Mouse (Mus musculus): ENCODE data around the gene Pacs1.
A peak's percentile ranks its signal among the peaks of the same experiment; 100 is the strongest.
"Not testable (repeated sequence)": the region's sequence is repeated elsewhere in the genome, so short reads cannot be mapped to it uniquely, and the experiment has no call there.

The Pacs1 gene

DNA sequence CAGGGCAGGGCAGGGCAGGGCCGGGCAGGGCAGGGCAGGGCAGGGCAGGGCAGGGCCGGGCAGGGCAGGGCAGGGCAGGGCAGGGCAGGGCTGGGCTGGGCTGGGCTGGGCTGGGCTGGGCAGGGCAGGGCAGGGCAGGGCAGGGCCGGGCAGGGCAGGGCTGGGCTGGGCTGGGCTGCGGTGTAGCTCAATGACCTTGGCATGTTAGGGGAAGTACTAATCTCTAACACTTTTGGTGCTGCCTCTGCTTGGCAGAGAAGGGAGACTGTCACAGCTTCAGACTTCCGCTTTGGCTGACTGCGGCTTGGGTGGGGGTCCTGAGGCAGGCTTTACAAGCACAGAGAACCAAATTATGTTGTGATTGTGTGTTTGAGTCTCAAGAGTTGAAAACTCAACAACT lies 123.9 kb downstream of the Pacs1 start:
- not testable (repeated sequence) for DNase-seq

GRCm38 (mm10) chr19:5139640-5140039 lies 133.3 kb downstream of the Pacs1 start:
- peak; percentile 42 to 49 for DNase-seq

DNA sequence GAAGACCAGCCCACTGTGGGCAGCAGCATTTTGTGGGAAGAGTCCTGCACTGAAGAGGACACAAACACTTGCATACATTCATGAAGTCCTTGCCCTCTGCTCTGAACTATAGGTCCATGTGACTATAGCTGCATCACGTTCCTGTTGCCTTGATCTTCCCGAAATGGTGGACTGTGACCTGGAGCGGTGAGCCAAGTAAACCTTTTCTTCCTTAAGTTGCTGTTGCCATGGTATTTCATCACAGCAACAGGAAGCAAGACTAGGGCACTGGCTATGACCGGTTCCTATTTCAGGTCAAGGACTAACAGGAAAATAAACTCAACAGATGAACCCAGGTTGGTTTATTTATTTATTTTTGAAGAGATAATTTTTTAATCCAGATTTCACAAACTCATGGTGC lies 141.7 kb downstream of the Pacs1 start:
- no peak for DNase-seq

DNA sequence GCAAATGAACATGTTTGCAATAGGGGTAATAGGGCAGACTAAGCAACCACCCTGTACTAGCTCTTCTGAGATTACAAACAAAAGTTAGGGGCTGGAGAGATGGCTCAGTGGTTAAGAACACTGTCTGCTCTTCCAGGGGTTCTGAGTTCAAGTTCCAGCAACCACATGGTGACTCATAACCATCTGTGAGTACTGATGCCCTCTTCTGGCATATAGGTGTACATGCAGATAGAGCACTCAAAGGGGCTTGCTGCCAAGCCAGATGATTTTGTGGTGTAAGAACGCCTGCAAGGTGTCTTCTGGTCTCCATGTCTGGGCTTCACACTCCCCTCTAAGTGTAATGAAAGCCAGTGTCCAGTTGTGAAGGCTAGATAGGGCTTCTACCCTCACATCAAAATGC lies 143.1 kb downstream of the Pacs1 start:
- no peak for DNase-seq

DNA sequence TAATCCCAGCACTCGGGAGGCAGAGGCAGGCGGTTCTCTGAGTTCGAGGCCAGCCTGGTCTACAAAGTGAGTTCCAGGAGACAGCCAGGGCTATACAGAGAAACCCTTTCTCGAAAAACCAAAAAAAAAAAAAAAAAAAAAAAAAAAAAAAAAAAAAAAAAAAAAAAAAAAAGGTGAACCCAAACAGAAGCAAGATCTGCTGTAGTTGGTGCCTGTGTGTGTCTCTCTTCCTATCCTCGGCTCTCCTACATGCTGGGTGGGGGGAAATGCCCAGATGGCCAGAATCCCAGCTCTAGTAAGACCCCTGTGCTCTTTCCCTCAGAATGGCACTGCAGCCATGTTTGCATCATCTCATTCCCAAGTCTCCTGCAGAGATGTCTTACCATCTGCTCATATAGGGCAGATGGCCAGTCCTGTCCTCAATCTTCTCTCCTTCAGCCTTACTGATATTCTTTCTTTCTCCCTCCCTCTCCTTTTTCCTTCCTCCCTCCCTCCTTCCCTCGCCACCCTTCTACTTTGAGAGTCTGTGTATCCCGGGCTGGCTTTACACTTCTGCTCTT lies 148.8 kb downstream of the Pacs1 start:
- DNase-seq, result no peak

DNA sequence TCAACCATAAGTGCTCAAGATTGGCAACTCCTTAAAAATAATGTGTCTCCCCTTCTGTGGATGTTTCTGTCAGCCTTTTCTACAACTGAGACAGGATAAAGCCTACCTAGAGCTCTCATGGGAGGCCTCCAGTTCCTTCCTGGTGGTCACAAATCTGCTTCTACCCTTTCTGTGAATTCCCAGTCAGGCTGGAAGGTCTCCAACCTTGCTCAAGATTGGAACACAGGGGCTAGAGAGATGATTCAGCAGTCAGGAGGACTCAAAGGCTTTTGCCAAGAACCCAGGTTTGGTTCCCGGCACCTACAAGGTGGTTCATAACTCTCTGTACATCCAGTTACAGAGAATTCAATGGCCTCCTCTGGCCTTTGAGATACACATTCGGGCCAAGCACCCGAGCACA lies 149.7 kb downstream of the Pacs1 start:
- DNase-seq, result no peak

GRCm38 (mm10) chr19:5122492-5122891 lies 150.4 kb downstream of the Pacs1 start:
- no peak for DNase-seq

- DNase-seq, result no peak
Observed at GRCm38 (mm10) chr19:5118384-5118698, 154.6 kb downstream of the Pacs1 start, which contains the start of gene Klc2. Klc2 (minus strand) TSS chr19:5118560.

- DNase-seq, result peak; percentile 78 to 80
Observed at GRCm38 (mm10) chr19:5117494-5118383, 155.2 kb downstream of the Pacs1 start.

DNA sequence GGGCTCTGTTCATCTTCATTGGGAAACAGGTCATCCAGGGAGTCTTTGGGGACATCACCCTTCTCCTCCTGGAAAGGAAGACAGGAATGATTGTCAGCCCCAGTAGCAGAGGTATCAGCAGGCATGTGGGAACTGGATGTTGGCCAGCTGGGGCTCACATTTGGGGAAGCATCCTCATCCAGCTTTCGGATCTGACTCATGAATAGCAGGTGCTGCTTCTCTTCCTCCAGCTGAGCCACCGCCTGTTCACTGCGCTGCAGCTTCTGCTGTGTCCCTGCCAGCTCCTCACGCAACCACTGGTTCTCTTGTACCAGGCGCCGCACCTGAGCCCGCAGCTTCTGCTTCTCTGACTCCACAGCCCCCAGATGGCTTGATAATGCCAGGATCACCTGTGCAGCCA lies 159.1 kb downstream of the Pacs1 start:
- DNase-seq, result no peak

DNA sequence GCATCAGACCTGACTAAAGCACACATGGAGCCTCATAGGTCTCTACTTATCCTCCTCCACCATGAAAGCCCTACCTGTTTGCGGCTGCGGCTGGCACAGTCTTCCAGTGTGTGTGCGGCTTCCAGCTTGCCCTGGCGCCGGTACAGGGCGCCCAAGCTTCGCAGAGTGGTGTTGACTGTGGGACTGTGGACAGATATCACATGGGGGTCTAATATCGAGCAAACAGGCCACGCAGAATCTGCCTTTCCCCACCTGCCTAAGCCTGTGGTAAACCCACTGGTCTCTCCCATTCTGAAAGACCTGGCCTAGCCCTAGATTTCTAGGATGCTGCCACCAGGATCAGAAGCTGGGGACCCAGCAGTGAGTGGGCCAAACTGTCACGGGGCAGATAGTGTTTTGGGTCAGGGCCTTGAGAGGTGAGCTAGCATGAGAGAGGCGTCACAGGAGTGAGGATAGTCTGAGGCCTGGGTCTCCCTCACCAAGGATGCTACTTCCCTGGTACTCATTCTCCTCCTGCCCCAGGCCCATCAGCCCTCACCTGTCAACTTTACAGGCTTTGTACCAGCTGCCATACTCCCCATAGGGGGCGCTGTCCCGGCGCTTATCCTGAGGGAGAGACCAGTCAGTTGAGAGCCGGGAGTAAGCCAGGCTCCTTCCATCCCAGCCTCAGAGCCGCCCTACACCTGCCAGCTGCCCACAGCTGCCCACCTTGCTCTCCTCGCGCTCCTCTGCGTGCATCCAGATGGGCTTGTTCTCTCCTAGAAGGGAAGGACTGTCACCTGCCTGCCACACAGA lies 163.1 kb downstream of the Pacs1 start:
- DNase-seq, result peak in 1 of 2 experiments; percentile 34

GRCm38 (mm10) chr19:5108702-5109101 lies 164.2 kb downstream of the Pacs1 start:
- DNase-seq, result no peak

- peak in 1 of 2 experiments; percentile 25 for DNase-seq
Observed at GRCm38 (mm10) chr19:5108271-5108575, 164.7 kb downstream of the Pacs1 start.

- peak in 1 of 2 experiments; percentile 23 for DNase-seq
Observed at GRCm38 (mm10) chr19:5107556-5108270, 165.2 kb downstream of the Pacs1 start.

DNA sequence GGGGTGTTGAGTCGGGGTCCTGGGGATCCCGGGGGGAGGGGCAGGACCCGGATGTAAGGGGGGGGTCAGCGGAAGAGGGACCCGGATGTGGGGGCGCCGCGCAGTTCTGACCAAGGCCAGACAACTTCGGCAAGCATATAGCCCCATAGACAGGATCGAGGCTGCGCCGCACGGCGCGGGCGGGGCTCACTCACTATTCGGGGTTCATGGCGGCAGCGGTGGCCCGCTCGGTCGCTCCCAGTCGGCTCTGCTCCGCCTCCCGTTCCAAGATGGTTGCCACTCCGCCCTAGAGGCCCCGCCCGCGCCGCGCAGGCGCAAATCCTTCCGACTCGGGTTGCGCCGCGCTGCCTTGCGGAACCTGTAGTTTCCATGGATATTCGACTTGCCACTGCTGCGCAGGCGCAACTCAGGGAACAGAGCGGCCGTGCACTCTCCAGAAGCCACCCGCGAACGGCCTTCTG lies 166.2 kb downstream of the Pacs1 start, which contains the start of gene Rab1b:
Gene Rab1b (minus strand): TSS at position 342 of the 461 bp plus-strand sequence.
- peak; percentile 98 for DNase-seq

DNA sequence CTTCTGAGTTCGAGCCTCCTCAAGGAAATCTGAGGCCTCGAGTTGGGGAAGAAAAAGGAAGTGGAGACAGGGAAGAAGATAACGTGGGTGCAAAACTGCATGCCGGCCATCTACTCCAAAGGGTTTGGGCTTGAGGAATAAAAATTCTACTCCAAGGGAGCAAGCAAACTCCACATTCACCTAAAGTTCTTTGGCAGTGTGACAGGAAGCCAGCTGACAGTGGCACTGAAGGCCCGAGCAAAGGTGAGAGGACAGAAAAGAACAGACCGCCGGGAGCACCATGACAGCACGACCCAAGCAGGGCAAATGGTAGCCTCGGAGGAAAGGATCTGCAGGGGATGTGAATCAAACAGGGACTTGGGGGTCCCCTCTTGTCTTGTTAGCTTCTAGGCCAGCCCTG lies 166.8 kb downstream of the Pacs1 start:
- DNase-seq, result no peak

DNA sequence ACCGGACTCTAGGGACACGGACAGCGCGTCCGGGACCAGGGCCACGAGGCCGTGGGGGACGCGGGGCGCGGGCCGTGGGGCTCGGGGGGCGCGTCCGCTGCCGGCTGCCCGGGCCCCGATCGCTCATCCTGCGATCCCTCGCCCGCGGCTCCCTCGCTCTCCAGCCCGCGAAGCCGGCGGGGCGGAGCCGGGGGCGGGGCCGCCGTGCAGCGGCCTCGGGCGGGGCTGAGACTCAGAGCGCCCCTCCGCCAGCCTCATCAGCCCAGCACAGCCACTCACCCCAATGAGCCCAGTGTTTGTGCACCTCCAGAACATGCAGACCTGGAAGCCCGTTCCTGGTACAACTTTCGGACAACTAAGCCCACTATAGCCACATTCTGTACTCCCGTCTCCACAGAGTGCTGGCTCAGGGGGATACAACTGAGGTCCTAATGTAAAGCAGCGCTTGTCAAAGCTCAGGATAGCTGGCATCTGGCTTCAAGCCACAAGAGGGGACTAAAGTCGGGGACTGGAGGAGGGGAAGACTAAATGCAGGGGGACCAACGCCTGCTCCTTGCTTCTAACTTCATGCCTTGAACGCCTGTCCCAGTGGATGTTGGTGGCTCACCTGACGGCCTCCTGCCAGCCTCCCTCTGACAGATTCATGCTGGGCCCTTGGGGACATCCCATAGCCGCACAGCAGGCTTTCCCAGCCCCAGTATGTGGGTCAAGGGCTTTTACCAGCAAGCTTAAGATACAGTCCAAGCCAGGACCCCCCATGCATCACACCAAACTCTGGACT lies 174.4 kb downstream of the Pacs1 start, which contains the start of gene Cnih2:
Gene Cnih2 (minus strand): TSS at position 159 of the 781 bp plus-strand sequence.
- DNase-seq, result peak; percentile 69 to 76

DNA sequence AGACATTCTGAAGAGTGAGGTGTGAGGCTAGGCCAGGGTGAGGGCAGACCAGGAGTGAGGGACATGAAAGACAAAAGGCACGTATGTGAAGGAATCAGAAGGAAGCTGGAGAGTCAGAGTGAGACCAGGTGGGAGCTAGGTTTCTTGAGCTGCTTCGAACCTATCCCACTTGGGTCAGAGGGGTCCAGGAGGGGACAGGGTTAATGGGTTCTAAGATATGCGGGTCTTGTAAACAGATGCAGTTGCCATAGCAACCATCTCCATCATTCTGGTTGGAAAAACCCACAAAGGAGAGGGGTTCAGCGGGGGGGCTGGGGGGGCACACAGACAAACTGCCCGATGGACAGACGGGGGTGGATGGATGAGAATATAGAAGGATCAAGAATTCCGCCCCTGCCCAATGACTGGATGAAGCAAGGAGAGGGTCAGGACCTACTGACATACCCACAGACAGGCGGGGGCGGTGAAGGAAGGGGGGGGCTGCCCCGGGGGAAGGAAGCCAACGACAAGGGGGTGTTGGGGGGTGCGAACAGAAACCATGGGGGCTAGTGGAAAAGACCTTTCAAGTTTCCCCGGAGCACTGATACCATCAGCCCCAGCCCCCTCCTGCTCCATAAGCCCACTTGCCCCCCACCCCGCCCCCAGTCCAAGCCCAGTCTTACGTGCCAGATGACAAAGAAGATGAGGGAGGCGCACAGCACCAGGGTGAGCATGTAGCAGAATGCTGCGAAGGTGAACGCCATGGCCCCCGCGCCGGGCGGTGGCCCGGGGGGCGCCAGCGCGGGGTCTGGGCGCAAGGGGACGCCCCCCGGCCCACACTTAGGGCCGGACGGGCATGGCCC lies 175.2 kb downstream of the Pacs1 start:
- DNase-seq, result peak in 1 of 2 experiments; percentile 29

GRCm38 (mm10) chr19:5095887-5096474 lies 176.9 kb downstream of the Pacs1 start:
- DNase-seq, result no peak

DNA sequence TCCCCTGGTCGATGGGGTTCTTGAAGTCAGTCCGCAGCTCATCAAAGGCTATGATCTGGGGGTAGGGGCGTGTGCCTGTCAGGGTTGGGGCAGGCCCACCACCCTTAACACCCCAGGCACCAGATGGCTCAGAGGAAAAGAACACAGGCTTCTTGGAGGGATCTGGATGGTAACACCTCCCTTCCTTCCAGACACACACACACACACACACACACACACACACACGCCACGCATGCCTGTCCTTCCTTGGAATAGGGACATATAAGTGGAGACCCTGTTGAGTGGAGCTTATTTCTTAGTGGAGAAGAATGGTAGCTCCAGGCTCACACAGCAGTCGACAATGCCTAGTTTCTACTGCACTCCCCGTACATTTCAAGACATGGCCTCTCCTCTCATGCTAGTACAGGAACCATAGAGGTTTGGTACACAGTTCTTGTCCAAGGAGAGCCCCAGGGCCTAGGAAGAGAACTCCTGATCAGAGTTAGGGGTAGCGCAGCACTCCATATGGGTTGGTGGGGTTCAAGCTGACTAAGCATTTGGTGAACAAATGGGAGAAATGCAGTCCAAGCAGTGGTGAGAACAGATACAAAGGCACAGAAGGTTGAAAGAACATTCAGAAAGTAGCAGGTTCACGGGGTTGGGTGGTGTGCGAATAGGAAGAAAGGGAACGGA lies 178.0 kb downstream of the Pacs1 start:
- no peak for DNase-seq

All from thymus, postnatal 36 days (tissue).